Mouse (Mus musculus) retina, postnatal 1 day (tissue): Measurements from ENCODE around the gene Kcna1.

ENCODE experiments used
- DNase-seq: peaks from one replicate; pipeline ENCODE4 v3.0.0-alpha.2; 2012

The Kcna1 gene

DNA sequence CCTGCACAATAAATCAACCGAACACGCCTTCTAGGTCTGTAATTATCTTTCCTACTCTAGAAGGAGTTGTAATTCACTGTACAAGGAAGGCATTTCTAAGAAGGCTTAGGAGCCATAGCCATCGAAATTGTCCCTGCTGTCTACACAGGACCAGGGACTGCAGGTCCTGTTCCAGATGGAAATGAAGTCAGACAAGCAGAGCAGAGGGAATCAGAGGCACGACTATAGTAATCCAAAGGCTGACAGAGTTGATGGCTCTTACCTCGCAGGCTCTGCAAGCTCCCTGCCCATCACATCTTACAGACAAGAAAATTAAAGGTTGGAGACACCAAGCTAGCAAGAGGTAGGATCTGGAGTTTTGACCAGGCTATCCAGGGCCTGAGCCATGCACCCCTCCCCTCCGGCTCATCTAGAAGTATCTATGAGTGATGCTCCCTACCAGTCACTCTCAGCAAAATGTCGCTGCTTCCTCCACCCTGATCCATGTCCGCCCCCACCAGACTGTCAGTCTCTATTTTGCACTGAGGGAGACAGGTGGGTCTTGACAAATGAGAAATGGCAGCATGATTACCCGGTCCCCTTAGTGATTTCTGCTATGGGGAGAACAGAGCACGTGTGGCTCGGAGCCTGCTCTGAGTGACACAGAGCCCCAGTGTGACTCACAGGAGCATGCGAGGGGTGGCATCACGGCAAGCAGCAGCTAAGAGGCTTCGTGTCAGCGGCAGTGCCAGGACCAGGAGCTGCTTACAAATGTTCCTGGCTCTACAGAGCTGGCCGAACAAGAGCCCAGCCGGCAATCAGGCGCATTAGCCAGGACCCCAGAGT, 50.2 kb downstream of the Kcna1 start:
- peak; percentile 44 for DNase-seq

DNA sequence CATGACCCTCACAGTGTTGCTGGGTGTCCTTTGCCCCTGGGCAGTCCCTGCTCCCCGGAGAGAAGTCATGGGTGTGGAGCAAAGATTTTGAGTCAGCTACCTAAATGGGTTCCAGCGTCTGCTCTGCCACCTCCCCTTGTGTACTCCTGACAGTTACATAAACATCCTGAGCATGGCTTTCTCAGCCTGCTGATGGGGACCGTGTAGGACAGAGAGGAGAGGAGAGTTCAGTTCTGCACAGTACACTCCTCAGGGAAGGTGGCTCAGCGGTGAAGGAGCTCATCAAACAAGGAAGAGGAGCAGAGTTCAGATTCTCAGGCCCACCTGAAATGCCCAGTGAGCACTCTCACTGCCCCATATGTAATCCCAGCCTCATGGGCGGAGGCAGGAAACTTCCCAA, 51.1 kb downstream of the Kcna1 start:
- no peak for DNase-seq

DNA sequence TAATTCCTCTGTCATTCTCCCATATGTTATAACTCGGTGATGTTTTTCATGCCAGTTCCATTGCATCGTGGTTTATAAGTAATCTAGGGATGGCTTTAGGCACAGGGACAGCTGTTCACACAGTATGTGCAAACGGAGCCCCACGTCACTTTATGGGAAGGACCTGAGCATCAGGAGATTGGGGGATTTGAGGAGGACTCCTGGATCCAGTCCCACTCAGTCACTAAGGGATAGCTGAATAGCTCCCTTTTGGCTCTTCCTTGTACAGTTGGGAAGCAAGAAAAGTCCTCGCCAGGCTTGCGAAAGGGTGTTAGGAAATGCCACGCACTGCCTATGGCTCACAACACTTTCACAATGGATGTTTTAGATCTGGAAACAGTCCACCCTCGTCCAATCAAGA, 51.8 kb downstream of the Kcna1 start:
- DNase-seq = no peak

DNA sequence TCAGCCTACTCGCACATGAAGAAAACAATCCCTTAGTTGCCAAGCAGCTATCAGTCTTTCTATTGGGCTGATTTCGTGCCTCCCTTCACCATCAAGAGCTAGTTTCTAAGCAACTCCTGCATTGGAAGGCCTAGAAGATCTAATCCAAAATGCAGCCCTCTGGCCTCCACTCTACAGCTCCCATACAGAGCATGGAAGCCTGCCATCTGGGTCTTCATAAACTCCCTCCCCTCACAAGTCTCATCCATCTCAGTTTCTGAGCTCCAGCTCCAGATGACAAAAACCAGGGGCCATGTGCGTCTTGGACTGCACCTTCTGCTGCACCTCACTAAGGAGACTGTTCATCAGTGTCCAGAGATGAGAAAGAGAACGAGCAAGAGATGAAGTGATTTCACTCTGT, 52.8 kb downstream of the Kcna1 start:
- DNase-seq = no peak
